Mouse (Mus musculus) small intestine, adult 2 months (tissue): ENCODE measurements around the gene Sowaha. TPM values are rescaled to one million over a fixed set of nuclear protein-coding genes. Genes with fewer than 3 reads are reported as not detected.
"Not testable (repeated sequence)": the region's sequence is repeated elsewhere in the genome, so short reads cannot be mapped to it uniquely, and the experiment has no call there.

ENCODE experiments used
- H3K27ac ChIP-seq: fragments of 200-500 bp; 2 replicates; pipeline ENCODE4 v1.5.1; 2012; ENCODE audit warnings: low read depth, low read length, control low read depth, inconsistent platforms; ENCODE audit not compliant: insufficient read depth
- H3K27me3 ChIP-seq: fragments of 200-500 bp; 2 replicates; pipeline ENCODE4 v1.6.1; 2012; ENCODE audit warnings: mild to moderate bottlenecking, moderate library complexity, low read length, inconsistent platforms; ENCODE audit not compliant: control insufficient read depth, insufficient read depth
- H3K36me3 ChIP-seq: fragments of 200-500 bp; 2 replicates; pipeline ENCODE4 v1.6.1; 2012; ENCODE audit warnings: mild to moderate bottlenecking, low read length, control low read depth, inconsistent platforms; ENCODE audit not compliant: control insufficient read depth, insufficient read depth
- H3K4me1 ChIP-seq: fragments of 200-500 bp; 2 replicates; pipeline ENCODE4 v1.6.1; 2012; ENCODE audit warnings: low read length, inconsistent platforms, mixed read lengths; ENCODE audit not compliant: control insufficient read depth, insufficient read depth, insufficient read length
- H3K4me3 ChIP-seq: fragments of 200-500 bp; 2 replicates; pipeline ENCODE4 v1.5.1; 2012; ENCODE audit warnings: low read depth, mild to moderate bottlenecking, control low read depth, inconsistent platforms, low read length, moderate library complexity
- CTCF ChIP-seq: fragments of 200-500 bp; IDR thresholded peaks from 2 replicates; pipeline ENCODE4 v1.5.1; 2012; ENCODE audit warnings: low read depth, mild to moderate bottlenecking, control low read depth, inconsistent platforms, low read length, moderate library complexity, mixed read lengths; ENCODE audit not compliant: insufficient replicate concordance, insufficient read length; ENCODE audit errors: extremely low read depth
- POLR2A ChIP-seq: fragments of 200-500 bp; IDR thresholded peaks from 2 replicates; pipeline ENCODE4 v1.6.1; 2012; ENCODE audit warnings: low read depth, mild to moderate bottlenecking, control low read depth, inconsistent platforms, low read length, moderate library complexity
- WGBS: fragments of 180-500 bp; shearing (Covaris S2); methylation state at CpG from one replicate; pipeline ENCODE4 v1.1.7; 2018; 5-methylcytosine and 5-hydroxymethylcytosine counted together
- polyA plus RNA-seq: library from polyadenylated mRNA; depleted of rRNA; stranded (reverse); fragments of >200 nt; gene quantifications from 2 replicates; pipeline ENCODE4 v1.2.3, GENCODE M21; 2012; rRNA removed

Gene Sowaha
- polyA plus RNA-seq, 1 experiment, result 61.2 TPM

- Histone ChIP-seq H3K27me3 (no peaks in the 10 kb centered on the region), H3K27ac (peak overlapping the region; percentile 100), H3K4me1 (peaks cover 39% of the 10 kb centered on the region), H3K36me3 (peaks cover 12% of the 10 kb centered on the region), H3K4me3 (no peak overlapping the region)
- 86% methylated on average over 5 of the region's 5 CpGs for WGBS
- TF ChIP-seq CTCF (0 out of 2 replicates have a peak, but pooled peaks have one; percentile 5), POLR2A (no peak)
Measured at GRCm38 (mm10) chr11:53428716-53429057, 51.4 kb downstream of the Sowaha start.

GRCm38 (mm10) chr11:53427993-53428715 is 51.9 kb downstream of the Sowaha start:
- Histone ChIP-seq H3K36me3 (peaks cover 12% of the 10 kb centered on the region), H3K27me3 (no peaks in the 10 kb centered on the region), H3K4me3 (no peak overlapping the region), H3K27ac (peak overlapping the region; percentile 100), H3K4me1 (peaks cover 39% of the 10 kb centered on the region)
- WGBS, result 41% methylated on average over 3 of the region's 3 CpGs
- TF ChIP-seq CTCF (no peak), POLR2A (no peak)

GRCm38 (mm10) chr11:53426914-53427313 is 53.2 kb downstream of the Sowaha start:
- H3K4me1 ChIP-seq, result peaks cover 36% of the 10 kb centered on the region
- 90% methylated on average over 3 of the region's 3 CpGs for WGBS
- H3K27ac ChIP-seq, result peak overlapping the region; percentile 100; the same call in 1 of the 2 replicates

More at GRCm38 (mm10) chr11:53426914-53427313, 53.2 kb downstream of the Sowaha start:
- not testable (repeated sequence) for H3K27me3 ChIP-seq, H3K4me3 ChIP-seq
- peaks cover 12% of the 10 kb centered on the region for H3K36me3 ChIP-seq

Other genes starting within 250 kb of the Sowaha start
- gene Hspa4, start 179.8 kb downstream of the Sowaha start, polyA plus RNA-seq, result 13.3 and 18.6 TPM in 2 replicates
- 1.0 and 1.7 TPM in 2 replicates for gene Zcchc10, start 155.6 kb downstream of the Sowaha start, polyA plus RNA-seq
- 3.2 and 6.6 TPM in 2 replicates for gene Aff4, start 129.4 kb downstream of the Sowaha start, polyA plus RNA-seq
- 35.6 and 72.2 TPM in 2 replicates for gene Leap2, start 57.1 kb downstream of the Sowaha start, polyA plus RNA-seq
- gene Uqcrq, start 49.4 kb downstream of the Sowaha start, polyA plus RNA-seq, result 727 and 1,116 TPM in 2 replicates
- 0.80 and 1.3 TPM in 2 replicates for gene Gdf9, start 49.3 kb downstream of the Sowaha start, polyA plus RNA-seq
- 0.04 TPM in 1 of 2 replicates, not detected in the other for gene Gm10447, start 23.2 kb downstream of the Sowaha start, polyA plus RNA-seq
- gene Shroom1, start 23.1 kb downstream of the Sowaha start, polyA plus RNA-seq, result 2.6 and 3.0 TPM in 2 replicates
- gene Gm9837, start 9.8 kb downstream of the Sowaha start, polyA plus RNA-seq, result not detected in 2 replicates
- gene Gm9945, start 108 bp downstream of the Sowaha start, polyA plus RNA-seq, result not detected in 2 replicates
- 6.4 and 9.7 TPM in 2 replicates for gene Sept8, start 39.0 kb upstream of the Sowaha start, polyA plus RNA-seq
- gene Kif3a, start 87.1 kb upstream of the Sowaha start, polyA plus RNA-seq, result 0.72 and 0.89 TPM in 2 replicates
- not detected in 2 replicates for gene Il4, start 138.4 kb upstream of the Sowaha start, polyA plus RNA-seq
- 0.30 and 0.41 TPM in 2 replicates for gene Il13, start 154.4 kb upstream of the Sowaha start, polyA plus RNA-seq
- 0.98 and 2.7 TPM in 2 replicates for gene Rad50, start 227.0 kb upstream of the Sowaha start, polyA plus RNA-seq
- not detected in 2 replicates for gene Il5, start 240.5 kb upstream of the Sowaha start, polyA plus RNA-seq